Mouse (Mus musculus) left cerebral cortex, adult 9 months (tissue): ENCODE results near the gene Enah.

ENCODE experiments used
- DNase-seq, 2 experiments: peaks; one replicate each; pipeline ENCODE4 v3.0.0; 2022; ENCODE audit warnings: low spot score in 2 of 2

Gene Enah

GRCm38 (mm10) chr1:181877088-181877487 lies 142.7 kb downstream of the Enah start:
- DNase-seq, result no peak

- DNase-seq, result no peak
Observed at GRCm38 (mm10) chr1:181876656-181877055, 143.1 kb downstream of the Enah start.

GRCm38 (mm10) chr1:181873086-181873920 lies 146.5 kb downstream of the Enah start:
- no peak for DNase-seq

GRCm38 (mm10) chr1:181872639-181873038 lies 147.2 kb downstream of the Enah start:
- DNase-seq, result no peak

GRCm38 (mm10) chr1:181866429-181867280 lies 153.1 kb downstream of the Enah start:
- DNase-seq, result no peak

- no peak for DNase-seq
Observed at GRCm38 (mm10) chr1:181865863-181866216, 153.9 kb downstream of the Enah start.

GRCm38 (mm10) chr1:181864971-181865862 lies 154.6 kb downstream of the Enah start:
- no peak for DNase-seq

- DNase-seq, result no peak
Observed at GRCm38 (mm10) chr1:181863431-181863830, 156.4 kb downstream of the Enah start.

GRCm38 (mm10) chr1:181862676-181863374 lies 157.0 kb downstream of the Enah start:
- no peak for DNase-seq

- DNase-seq, result no peak
Observed at GRCm38 (mm10) chr1:181861181-181861902, 158.4 kb downstream of the Enah start.

GRCm38 (mm10) chr1:181860659-181861058 lies 159.1 kb downstream of the Enah start:
- no peak for DNase-seq

GRCm38 (mm10) chr1:181856329-181856728 lies 163.5 kb downstream of the Enah start:
- DNase-seq, result no peak

GRCm38 (mm10) chr1:181854829-181855228 lies 165.0 kb downstream of the Enah start:
- no peak for DNase-seq

- DNase-seq, result no peak
Observed at GRCm38 (mm10) chr1:181853081-181853736, 166.6 kb downstream of the Enah start.

- DNase-seq, result no peak
Observed at GRCm38 (mm10) chr1:181852466-181852865, 167.3 kb downstream of the Enah start.

GRCm38 (mm10) chr1:181851521-181852310 lies 168.1 kb downstream of the Enah start:
- DNase-seq, result peak in 1 of 2 experiments; percentile 42

GRCm38 (mm10) chr1:181850441-181850840 lies 169.3 kb downstream of the Enah start:
- DNase-seq, result no peak

GRCm38 (mm10) chr1:181848210-181848609 lies 171.6 kb downstream of the Enah start:
- DNase-seq, result no peak

- no peak for DNase-seq
Observed at GRCm38 (mm10) chr1:181847396-181847795, 172.4 kb downstream of the Enah start.
